Mouse (Mus musculus): Measurements from ENCODE around the gene Tmem235. TPM values are rescaled to one million over a fixed set of nuclear protein-coding genes. Genes with fewer than 3 reads are reported as not detected.
"Not testable (repeated sequence)": the region's sequence is repeated elsewhere in the genome, so short reads cannot be mapped to it uniquely, and the experiment has no call there.

The Tmem235 gene
- total RNA-seq, 1 experiment from 2014 or later, result not detected

- ATAC-seq (ENCODE audit: extremely low read depth, insufficient number of reproducible peaks, low FRiP score, poor library complexity, severe bottlenecking), result no peak
Measured at GRCm38 (mm10) chr11:117829671-117830215, 30.8 kb upstream of the Tmem235 start.

- ATAC-seq (ENCODE audit: extremely low read depth, insufficient number of reproducible peaks, low FRiP score, poor library complexity, severe bottlenecking), result no peak
Measured at GRCm38 (mm10) chr11:117830401-117830800, 30.2 kb upstream of the Tmem235 start.

GRCm38 (mm10) chr11:117832086-117832969, 28.2 kb upstream of the Tmem235 start:
- ATAC-seq (ENCODE audit: extremely low read depth, insufficient number of reproducible peaks, low FRiP score, poor library complexity, severe bottlenecking), result peak; percentile 78

- ATAC-seq (ENCODE audit: extremely low read depth, insufficient number of reproducible peaks, low FRiP score, poor library complexity, severe bottlenecking), result not testable (repeated sequence)
Measured at GRCm38 (mm10) chr11:117833509-117833908, 27.0 kb upstream of the Tmem235 start.

- ATAC-seq (ENCODE audit: extremely low read depth, insufficient number of reproducible peaks, low FRiP score, poor library complexity, severe bottlenecking), result no peak
Measured at GRCm38 (mm10) chr11:117834086-117834485, 26.5 kb upstream of the Tmem235 start.

- no peak for ATAC-seq (ENCODE audit: extremely low read depth, insufficient number of reproducible peaks, low FRiP score, poor library complexity, severe bottlenecking)
Measured at GRCm38 (mm10) chr11:117836306-117836705, 24.2 kb upstream of the Tmem235 start.

- no peak for ATAC-seq (ENCODE audit: extremely low read depth, insufficient number of reproducible peaks, low FRiP score, poor library complexity, severe bottlenecking)
Measured at GRCm38 (mm10) chr11:117838572-117838971, 22.0 kb upstream of the Tmem235 start.

- no peak for ATAC-seq (ENCODE audit: extremely low read depth, insufficient number of reproducible peaks, low FRiP score, poor library complexity, severe bottlenecking)
Measured at GRCm38 (mm10) chr11:117839021-117839420, 21.5 kb upstream of the Tmem235 start.

GRCm38 (mm10) chr11:117840910-117841309, 19.6 kb upstream of the Tmem235 start:
- no peak for ATAC-seq (ENCODE audit: extremely low read depth, insufficient number of reproducible peaks, low FRiP score, poor library complexity, severe bottlenecking)

GRCm38 (mm10) chr11:117843434-117843833, 17.1 kb upstream of the Tmem235 start:
- no peak for ATAC-seq (ENCODE audit: extremely low read depth, insufficient number of reproducible peaks, low FRiP score, poor library complexity, severe bottlenecking)

GRCm38 (mm10) chr11:117844997-117845396, 15.6 kb upstream of the Tmem235 start:
- no peak for ATAC-seq (ENCODE audit: extremely low read depth, insufficient number of reproducible peaks, low FRiP score, poor library complexity, severe bottlenecking)

- no peak for ATAC-seq (ENCODE audit: extremely low read depth, insufficient number of reproducible peaks, low FRiP score, poor library complexity, severe bottlenecking)
Measured at GRCm38 (mm10) chr11:117845651-117846050, 14.9 kb upstream of the Tmem235 start.

GRCm38 (mm10) chr11:117846640-117847039, 13.9 kb upstream of the Tmem235 start:
- ATAC-seq (ENCODE audit: extremely low read depth, insufficient number of reproducible peaks, low FRiP score, poor library complexity, severe bottlenecking), result no peak

GRCm38 (mm10) chr11:117847593-117848215, 12.8 kb upstream of the Tmem235 start:
- no peak for ATAC-seq (ENCODE audit: extremely low read depth, insufficient number of reproducible peaks, low FRiP score, poor library complexity, severe bottlenecking)

GRCm38 (mm10) chr11:117848271-117848984, 12.1 kb upstream of the Tmem235 start:
- 0 out of 2 replicates have a peak, but pooled peaks have one; percentile 7 for ATAC-seq (ENCODE audit: extremely low read depth, insufficient number of reproducible peaks, low FRiP score, poor library complexity, severe bottlenecking)

GRCm38 (mm10) chr11:117848985-117849671, 11.4 kb upstream of the Tmem235 start, which contains the start of gene Birc5:
Gene Birc5, plus strand, starts transcription at chr11:117849251.
- peak; percentile 92 for ATAC-seq (ENCODE audit: extremely low read depth, insufficient number of reproducible peaks, low FRiP score, poor library complexity, severe bottlenecking)

GRCm38 (mm10) chr11:117852875-117853274, 7.7 kb upstream of the Tmem235 start:
- ATAC-seq (ENCODE audit: extremely low read depth, insufficient number of reproducible peaks, low FRiP score, poor library complexity, severe bottlenecking), result no peak

- ATAC-seq (ENCODE audit: extremely low read depth, insufficient number of reproducible peaks, low FRiP score, poor library complexity, severe bottlenecking), result no peak
Measured at GRCm38 (mm10) chr11:117854241-117854640, 6.3 kb upstream of the Tmem235 start.

GRCm38 (mm10) chr11:117855360-117855759, 5.2 kb upstream of the Tmem235 start:
- ATAC-seq (ENCODE audit: extremely low read depth, insufficient number of reproducible peaks, low FRiP score, poor library complexity, severe bottlenecking), result no peak

Data from neutrophil, adult 5-6 weeks (primary cell).